Mouse (Mus musculus) ES-E14 (cell line): ENCODE data around the gene Lcn12.

Experiments
- CHD2 ChIP-seq: IDR thresholded peaks from 2 replicates; pipeline ENCODE4 v1.6.1; 2014; ENCODE audit warnings: mild to moderate bottlenecking, low read depth, low read length, inconsistent platforms
- HCFC1 ChIP-seq: IDR thresholded peaks from 2 replicates; pipeline ENCODE4 v1.6.1; 2012; ENCODE audit warnings: low read length, inconsistent platforms, borderline replicate concordance; ENCODE audit not compliant: insufficient read depth
- ZC3H11A ChIP-seq: IDR thresholded peaks from 2 replicates; pipeline ENCODE4 v1.6.1; 2012; ENCODE audit warnings: low read depth, mild to moderate bottlenecking, inconsistent platforms, low read length, borderline replicate concordance
- ZNF384 ChIP-seq: IDR thresholded peaks from 2 replicates; pipeline ENCODE4 v1.6.1; 2012; ENCODE audit warnings: low read depth, low read length, inconsistent platforms

DNA sequence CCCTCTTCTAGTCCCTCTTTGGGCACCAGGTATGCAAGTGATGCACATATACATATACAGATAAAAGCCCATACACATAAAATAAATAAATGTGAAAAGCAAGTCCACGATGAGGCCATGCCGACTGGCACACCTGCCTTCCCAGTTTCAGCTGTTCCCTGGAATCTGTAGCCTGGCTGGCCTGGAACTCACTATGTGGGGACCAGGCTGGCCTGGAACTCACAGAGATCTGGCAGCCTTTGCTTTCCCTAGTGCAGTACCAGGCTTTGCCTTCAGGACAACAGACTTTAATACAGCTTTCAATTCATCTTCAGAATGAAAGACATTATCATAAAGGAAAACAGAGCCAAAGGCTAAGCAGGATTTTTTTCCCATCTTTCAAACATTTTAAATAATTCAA is 40.0 kb upstream of the Lcn12 start:
- TF ChIP-seq HCFC1 (no peak), ZC3H11A (no peak), ZNF384 (no peak), CHD2 (no peak)
